Mouse (Mus musculus) thymus, postnatal 0 days (tissue): Measurements from ENCODE around the gene Gm20479. TPM values are rescaled to one million over a fixed set of nuclear protein-coding genes. Genes with fewer than 3 reads are reported as not detected.

Experiments used
- DNase-seq: peaks from one replicate; pipeline ENCODE4 v3.0.0-alpha.2; 2015; ENCODE audit warnings: low spot score
- polyA plus RNA-seq: library from polyadenylated mRNA; unstranded; fragments of >200 nt; fragmentation: Nextera tagmentation; extraction: Ambion mirVana; gene quantifications from 2 replicates; pipeline ENCODE4 v1.2.1, GENCODE M21; 2015

The Gm20479 gene
- polyA plus RNA-seq, 1 experiment from 2014 or later: not detected

DNA sequence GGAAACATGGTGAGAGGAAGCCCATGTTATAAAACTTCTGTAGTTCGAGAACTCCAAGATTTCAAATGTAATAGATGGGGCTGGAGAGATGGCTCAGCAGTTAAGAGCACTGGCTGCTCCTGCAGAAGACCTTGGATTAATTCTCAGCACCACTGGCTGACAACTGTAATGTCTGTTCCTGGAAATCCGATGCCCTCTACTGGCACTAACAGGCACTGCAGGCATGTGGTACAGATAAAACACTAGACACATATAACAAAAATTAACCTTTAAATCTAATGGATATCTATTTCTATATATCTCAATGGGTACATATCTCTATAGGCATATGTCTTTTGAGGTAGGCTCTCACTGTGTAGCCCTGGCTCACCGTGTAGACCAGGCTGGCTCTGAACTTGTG is 42.8 kb downstream of the Gm20479 start:
- DNase-seq: no peak

DNA sequence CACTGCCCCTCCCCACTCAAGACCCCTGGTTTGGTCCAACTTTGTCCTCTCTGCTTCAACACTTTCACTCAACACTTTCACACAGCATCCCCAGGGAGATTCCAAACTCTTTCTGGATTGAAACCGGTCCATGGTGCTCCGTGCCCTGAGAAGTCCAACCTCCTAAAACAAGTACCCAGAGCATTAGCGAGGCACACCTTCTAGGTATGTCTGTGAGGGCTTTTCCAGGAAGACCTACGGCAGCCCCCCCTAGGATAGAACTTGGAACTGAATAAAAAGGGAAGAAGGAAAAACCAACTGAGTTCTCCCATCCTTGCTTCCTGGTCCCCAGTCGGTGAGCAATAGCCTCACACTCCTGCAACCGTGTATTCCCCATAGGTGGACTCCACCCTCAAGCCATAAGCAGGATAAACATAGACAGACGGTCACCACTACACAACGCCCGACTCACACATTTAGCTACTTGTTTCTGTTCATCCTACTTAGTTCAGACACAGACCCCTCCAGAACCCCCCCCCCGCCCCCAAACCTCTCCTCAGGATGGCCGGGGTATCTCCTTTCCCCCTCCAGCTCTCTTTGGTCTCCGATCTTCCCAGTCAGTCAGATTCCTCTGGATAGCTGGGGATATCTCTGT is 45.5 kb downstream of the Gm20479 start:
- no peak for DNase-seq

DNA sequence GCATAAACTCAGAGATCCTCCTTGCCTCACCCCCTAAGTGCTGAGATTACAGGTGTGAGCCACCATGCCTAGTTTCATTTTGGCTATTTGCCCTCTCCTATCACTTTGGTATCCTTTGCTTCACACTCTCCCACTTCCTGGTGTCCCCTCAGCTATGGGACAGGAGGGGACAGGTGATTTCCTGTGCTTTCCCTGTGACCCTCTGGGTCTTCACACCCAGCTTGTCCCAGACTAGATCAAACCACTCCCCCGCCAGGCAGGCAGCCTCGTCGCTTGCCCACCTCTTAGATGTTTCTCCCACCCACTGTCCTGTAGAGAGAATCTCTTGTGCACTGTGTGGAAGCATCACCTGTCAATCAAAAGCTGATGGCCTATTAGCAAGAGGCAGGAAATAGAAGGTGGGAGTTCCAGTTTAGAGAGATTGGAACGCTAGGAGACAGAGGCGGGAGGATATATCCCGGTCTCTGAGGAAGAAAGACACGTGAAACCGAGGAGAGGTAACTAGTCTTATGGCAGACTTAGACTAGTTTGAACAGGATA is 46.2 kb downstream of the Gm20479 start:
- DNase-seq: no peak

DNA sequence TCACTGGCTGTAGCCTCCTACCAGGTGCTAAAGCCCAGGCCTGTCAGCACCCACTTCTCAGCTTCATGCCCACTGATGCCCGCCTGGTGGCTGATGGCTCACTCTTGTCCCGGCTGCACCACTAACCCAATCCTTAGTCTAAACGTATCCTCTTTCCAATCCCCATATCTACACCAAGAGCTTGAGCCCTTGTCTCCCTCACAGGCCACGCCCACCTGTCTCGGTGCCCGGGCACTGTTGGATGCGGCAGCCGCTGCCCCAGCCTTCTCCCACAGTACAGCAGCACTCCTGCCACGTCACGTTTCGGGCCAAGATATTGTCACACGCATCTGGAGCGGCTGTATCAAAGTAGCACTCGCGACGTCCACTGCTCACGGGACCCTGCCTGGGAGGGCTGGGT is 46.9 kb downstream of the Gm20479 start:
- DNase-seq: no peak

DNA sequence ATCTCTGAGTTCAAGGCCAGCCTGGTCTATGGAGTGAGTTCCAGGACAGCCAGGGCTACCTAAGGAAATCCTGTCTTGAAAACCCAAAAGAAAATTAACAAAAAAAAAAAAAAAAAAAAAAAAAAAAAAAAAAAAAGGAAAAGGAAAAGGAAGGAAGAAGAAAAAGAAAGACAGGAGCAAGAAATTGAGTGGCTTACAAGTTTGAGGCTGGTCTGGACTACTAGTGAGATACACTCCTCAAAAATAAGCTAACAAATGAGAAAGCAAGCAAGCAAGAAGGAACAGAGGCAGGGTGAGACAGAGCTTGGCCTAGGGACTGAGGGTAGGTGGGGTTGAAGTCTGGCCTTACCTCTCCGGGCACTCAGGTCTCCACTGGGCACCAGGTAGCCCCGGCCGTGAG is 47.4 kb downstream of the Gm20479 start:
- no peak for DNase-seq

DNA sequence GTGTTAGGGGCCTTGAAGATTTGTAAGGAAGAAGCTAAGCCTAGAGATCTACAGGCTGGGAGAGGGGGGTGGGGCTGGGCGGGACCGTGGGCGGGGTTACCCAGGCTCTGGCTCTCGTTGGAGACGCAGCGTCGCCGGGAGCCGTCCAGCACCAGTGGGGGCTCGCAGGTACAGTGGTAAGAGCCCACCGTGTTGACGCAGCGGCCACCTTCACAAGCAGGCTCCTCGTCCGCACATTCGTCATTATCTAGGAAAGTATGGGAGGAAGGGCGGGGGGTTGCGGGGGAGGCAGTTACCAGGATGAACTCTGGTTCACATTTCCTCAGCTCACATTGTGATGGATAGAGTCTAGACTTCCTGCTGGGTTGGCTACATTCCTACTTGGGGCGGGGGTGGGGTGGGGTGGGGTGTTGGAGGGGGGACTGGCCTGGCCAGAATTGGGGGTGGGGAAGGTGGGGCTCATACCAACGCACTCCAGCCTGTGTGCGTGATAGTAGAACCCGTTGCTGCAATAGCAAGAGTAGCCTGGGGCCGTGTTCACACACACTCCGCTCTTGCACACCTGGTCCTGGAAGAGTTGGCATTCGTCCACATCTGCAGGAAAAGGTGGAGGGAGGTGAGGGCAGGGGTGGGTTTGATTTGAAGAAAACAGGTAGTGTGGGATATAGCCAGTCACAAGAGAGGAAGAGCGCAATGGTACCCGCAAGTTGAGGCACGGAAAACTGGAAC is 48.2 kb downstream of the Gm20479 start:
- peak; percentile 12 for DNase-seq

DNA sequence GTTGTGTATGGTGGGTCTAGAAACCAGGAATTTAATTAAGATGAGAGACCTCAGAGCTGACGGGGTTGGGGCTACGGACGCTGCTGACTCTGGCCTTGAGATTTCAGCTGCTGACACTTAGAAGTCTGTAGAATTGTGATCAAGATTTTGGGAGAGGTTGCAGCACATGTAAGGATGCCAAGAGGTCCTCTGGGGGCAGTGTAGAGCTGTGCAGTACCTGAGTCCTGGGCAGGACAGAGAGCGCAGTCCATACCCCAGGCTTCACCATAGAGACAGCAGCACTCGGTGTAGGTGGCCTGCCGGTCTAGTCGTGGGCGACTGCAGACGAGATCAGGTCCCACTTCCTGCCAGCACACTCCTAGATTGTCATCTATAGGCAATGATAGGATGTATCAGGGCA is 49.7 kb downstream of the Gm20479 start:
- no peak for DNase-seq

DNA sequence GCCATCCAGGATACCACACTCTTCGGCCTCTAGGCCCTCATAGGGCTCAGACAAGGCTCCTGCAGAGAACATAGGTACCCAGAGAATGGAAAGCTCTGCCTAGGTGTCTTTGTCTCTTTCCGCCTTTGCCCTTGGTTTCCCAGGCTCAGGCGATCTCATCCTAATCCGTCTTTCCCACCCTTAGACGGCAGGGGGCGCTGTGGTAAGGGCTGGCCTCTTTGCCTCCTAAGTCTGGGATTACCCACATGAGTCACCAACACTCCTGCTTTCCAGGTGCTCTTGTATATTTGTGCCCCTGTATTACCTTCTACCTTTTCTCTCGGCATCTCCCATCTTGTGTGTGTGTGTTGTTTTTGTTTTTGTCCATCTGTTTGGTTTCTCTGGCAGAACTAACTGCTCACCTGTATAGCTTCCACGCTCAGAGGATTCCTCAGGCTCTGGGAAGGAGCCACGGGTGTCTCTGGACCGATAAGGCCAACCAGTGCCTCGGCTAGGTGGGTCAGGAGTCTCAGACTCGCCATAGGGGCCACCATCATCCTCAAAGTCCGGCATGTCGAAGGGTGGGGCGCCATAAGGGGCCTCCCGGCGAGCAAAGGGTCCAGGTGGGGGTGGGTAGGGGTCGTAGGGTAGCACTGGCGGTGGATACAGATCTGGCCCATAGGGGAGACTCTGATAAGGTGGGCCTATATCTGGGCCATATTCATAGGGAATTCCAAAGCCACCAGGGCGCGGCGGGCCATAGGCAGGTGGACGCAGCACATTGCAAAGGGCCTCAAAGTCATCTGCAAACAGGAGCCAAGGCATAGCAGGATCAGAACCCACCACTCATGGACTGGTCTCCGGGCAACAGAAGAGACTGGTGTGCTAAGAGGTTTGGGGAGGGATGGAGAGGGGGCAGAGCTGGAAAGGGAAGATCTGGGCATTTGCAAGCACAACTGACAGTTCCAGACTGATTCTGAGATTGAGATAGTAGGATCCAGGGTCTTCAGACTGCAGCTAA is 50.8 kb downstream of the Gm20479 start:
- DNase-seq: peak; percentile 23

DNA sequence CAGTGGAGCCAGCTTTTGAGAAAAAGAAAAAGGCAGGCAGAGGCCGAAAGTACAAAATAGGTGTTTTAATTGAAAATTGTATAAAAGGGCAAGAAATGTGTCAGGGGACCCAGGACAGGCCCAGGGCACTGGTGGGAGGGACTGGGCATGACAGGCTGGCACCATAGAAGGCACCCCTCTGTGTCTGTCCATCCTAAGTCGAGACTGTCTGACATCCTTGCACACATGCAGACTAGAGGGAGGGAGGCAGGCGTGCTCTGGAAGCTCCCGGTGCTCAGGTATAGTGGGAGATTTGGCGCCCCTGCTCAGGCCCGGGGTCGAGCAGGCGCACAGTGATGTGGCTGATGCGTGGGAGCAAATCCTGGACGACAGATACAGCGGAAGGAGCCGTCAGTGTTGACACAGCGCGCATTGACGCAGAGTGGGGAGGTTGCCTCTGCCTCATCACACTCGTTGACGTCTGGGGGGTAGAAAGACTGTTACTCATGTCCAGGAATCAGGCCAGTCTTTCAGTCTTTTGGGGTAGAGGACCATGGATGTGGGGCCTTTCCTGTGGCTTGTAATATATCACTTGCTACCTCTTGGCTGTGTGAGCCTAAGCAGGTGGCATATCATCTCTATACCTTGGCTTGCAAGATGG is 52.0 kb downstream of the Gm20479 start:
- no peak for DNase-seq

Other genes with a start within 250 kb of the Gm20479 start
- gene Cyp2f2, start 237.5 kb downstream of the Gm20479 start, polyA plus RNA-seq: 2.0 and 10.5 TPM in 2 replicates
- 0.10 TPM in 1 of 2 replicates, not detected in the other for gene Cyp2t4, start 203.7 kb downstream of the Gm20479 start, polyA plus RNA-seq
- 52.4 and 59.5 TPM in 2 replicates for gene Egln2, start 190.6 kb downstream of the Gm20479 start, polyA plus RNA-seq
- 125 and 131 TPM in 2 replicates for gene Rab4b, start 178.5 kb downstream of the Gm20479 start, polyA plus RNA-seq
- gene Gm21983, start 176.3 kb downstream of the Gm20479 start, polyA plus RNA-seq: not detected in 2 replicates
- 3.1 and 3.4 TPM in 2 replicates for gene Mia, start 176.3 kb downstream of the Gm20479 start, polyA plus RNA-seq
- 2.5 and 4.0 TPM in 2 replicates for gene BC024978, start 161.6 kb downstream of the Gm20479 start, polyA plus RNA-seq
- 165 and 192 TPM in 2 replicates for gene Snrpa, start 161.1 kb downstream of the Gm20479 start, polyA plus RNA-seq
- gene Itpkc, start 128.8 kb downstream of the Gm20479 start, polyA plus RNA-seq: 2.3 TPM in 2 replicates
- gene Coq8b, start 124.4 kb downstream of the Gm20479 start, polyA plus RNA-seq: 15.8 and 15.9 TPM in 2 replicates
- 3.2 and 3.5 TPM in 2 replicates for gene Numbl, start 99.0 kb downstream of the Gm20479 start, polyA plus RNA-seq
- gene Ltbp4, start 19.7 kb downstream of the Gm20479 start, polyA plus RNA-seq: 3.6 and 5.6 TPM in 2 replicates
- 45.1 and 46.3 TPM in 2 replicates for gene Shkbp1, start 1.4 kb downstream of the Gm20479 start, polyA plus RNA-seq
- gene Sptbn4, start 90.3 kb upstream of the Gm20479 start, polyA plus RNA-seq: 0.09 and 0.10 TPM in 2 replicates
- gene Blvrb, start 90.6 kb upstream of the Gm20479 start, polyA plus RNA-seq: 26.0 and 27.6 TPM in 2 replicates
- 29.0 and 31.0 TPM in 2 replicates for gene Sertad3, start 116.3 kb upstream of the Gm20479 start, polyA plus RNA-seq
- 33.5 and 35.1 TPM in 2 replicates for gene Sertad1, start 129.5 kb upstream of the Gm20479 start, polyA plus RNA-seq
- gene Prx, start 141.9 kb upstream of the Gm20479 start, polyA plus RNA-seq: 1.1 and 1.2 TPM in 2 replicates
- 0.12 and 0.14 TPM in 2 replicates for gene Hipk4, start 165.8 kb upstream of the Gm20479 start, polyA plus RNA-seq
- gene Pld3, start 195.8 kb upstream of the Gm20479 start, polyA plus RNA-seq: 134 and 145 TPM in 2 replicates
- gene 2310022A10Rik, start 195.8 kb upstream of the Gm20479 start, polyA plus RNA-seq: 24.6 and 28.7 TPM in 2 replicates
- gene Akt2, start 234.1 kb upstream of the Gm20479 start, polyA plus RNA-seq: 73.2 and 75.3 TPM in 2 replicates